Mouse (Mus musculus) cerebellum, adult 11-12 months (tissue): ENCODE results near the gene Meox1.
A peak's percentile ranks its signal among the peaks of the same experiment; 100 is the strongest.

Experiments
- DNase-seq: peaks from one replicate; pipeline ENCODE4 v3.0.0; 2022

Gene Meox1

DNA sequence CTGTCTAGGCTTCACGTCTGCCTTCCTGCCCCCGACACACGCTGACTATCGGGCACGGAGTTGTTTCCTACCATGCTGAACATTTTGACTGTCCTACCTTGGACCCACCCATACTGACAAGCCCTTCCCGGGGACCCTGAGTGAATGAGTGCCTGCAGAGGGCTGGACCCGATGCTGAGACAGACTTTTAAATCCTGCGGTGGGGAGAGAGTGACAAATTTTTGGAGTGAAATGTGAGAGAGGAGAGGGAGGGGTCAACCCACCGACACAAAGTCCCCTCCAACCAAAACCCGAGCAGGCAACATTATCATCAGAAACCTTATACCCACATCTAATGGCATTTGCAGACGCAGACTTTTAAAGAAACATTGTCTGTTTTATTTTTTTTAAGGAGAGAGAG is at the start of gene Meox1:
Meox1 (minus strand) TSS at position 171 of the 400 bp plus-strand sequence.
- DNase-seq = no peak

DNA sequence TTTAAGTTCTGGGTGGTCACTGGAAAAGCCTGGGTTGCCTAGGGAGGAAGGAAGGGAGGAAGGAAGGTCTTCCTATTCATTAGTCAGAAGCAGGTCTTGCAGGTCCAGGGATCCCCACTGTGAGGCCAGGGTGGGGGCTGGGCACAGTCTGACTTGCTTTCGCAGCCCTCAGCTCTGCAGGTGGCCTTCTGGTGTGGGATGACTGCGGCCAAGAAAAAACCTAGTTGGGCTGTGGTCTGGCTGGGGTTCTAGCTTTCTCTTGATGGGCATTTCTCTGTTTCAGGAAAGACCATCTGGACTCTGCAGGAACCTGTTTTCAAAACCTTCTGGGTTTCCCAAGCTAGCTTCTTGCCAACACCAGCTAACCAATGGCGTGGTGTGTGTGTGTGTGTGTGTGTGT is 48.9 kb upstream of the Meox1 start:
- peak; percentile 94 for DNase-seq

DNA sequence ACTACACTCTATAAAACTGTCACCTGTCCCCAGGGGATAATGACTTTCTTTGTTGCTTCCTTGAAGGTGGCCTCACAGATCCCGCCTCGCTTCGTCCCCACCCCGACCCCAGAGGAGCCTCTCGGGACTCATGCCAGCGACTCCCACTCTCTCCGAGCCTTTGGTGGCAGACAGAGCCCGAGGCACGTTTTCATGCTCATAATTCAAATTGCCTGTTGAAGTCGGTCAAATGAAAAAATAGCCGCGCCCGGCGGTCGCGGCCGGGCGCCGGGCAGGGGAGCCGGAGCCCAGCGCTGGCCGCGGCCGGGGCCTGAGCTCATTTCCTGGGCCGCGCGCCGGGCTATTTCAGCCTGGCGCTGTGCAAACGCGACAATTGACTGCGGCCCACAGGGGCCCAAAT is 42.9 kb upstream of the Meox1 start:
- DNase-seq = no peak

DNA sequence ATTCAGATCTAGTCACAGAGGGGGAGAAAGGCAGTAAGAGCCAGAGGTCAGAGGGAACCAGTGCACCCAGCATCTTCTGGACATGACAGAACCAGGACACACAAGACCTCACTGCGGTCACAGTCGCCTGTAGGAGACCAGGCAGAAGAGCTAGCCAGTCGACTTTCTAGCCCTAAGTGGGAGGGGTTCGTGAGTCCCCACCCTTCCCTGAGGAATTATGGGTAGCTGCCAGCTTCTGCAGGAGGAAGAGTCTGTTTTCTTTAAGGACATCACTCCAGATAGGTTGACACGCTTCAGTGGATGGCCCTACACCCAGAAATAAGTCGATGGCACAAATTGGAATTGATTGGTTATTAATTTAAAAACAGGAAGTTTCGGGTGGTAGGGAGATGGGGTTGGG is 42.2 kb upstream of the Meox1 start:
- no peak for DNase-seq

DNA sequence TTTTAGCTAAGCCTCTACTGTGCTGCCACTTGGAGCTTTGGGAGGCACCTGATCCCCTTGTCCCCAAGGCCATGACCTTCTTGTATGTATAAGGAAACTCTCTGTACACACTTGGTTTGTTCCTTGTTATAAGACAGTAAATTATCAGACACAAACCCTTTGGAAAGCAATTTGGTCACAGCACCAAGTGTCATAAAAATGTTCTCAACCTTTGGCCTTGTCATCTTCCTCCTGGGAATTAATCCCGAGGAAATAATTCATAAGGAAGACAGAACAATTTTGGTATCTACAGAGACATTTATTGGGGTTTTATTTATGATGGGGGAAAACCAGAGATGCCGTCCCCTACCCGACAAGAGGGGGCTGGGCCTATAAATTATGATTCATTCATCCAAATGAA is 41.6 kb upstream of the Meox1 start:
- no peak for DNase-seq

DNA sequence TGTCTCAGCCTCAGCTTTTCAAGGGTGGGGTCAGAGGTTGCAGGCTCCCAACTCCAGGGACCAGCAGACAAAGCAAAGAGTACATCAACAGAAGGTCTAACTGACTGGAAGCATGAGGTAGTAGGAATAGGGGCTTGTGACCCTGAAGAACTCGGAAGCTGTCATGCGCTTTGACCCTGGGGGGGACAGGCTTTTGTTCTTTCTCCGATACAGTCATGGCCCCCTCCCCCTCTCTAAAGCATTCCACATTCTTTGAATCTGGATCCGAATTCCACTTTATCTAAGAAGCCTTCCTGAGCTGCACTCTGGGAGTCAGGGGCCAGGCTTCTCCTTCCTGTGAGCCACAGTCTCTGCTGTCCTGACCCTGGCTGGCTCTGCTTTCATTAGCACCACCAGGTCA is 37.8 kb upstream of the Meox1 start:
- DNase-seq = no peak

DNA sequence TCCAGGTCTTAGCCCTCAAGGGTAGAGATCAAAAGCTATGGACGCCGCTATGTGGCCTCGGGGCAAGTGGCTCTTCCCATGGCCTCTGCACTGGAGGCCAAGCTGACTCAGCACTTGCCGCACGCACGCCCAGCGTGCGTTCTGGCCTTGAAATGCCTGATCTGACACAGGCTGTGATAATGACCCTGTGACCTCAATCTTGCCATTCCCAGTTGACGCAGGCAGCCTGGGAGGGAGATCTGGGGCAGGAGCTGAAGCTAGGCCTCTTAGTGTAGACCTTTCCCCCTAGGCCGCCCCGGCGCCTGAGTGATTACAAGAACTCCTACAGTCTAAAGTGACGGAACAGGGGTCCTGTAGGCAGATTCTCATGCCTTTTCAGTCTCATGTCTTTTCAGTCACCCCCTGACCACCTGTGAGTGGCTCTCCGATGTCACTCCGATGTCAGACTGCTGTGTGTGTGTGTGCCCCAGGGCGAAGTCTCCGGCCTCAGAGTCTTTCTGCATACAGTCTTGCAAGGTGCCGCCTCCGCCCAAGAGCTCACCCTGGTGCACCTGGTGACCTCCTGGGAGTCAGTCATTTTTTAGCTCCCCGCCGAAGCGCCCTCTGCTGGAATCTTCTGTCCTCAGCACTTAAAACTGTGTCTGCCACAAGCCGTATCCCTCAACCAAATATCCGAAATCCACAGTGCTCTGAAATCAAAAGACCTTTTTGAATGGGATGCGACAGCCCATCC is 34.0 kb upstream of the Meox1 start:
- no peak for DNase-seq

DNA sequence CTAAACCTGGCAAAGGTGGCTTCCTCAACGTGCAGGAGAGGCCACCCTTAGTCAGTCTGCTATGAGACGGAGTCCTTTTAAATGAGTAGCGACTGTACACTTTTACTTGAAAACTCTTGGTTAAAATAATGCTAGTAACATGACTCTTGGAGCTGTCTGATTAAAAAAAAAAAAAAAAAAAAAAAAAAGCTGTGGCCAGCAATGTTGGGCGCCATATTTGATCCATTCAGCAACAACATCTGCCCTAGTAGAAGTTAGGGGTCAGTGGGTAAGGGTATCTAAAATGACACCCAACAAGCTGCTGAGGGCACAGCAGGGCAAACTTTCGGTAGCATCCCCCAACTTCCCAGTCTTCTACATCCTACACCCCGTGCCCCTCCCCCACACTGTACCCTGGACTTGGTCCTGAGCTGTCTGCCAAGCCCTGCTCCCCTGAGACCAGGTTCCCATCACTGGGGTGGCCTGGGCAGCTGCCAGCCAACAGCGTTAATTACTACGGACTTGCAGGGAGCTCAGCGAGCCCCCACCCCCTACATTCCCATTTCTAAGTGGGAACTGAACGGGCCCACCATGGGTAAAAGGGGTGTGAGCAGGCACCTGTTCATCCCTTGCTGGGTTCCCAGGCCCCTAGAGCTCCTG is 32.9 kb upstream of the Meox1 start:
- no peak for DNase-seq

DNA sequence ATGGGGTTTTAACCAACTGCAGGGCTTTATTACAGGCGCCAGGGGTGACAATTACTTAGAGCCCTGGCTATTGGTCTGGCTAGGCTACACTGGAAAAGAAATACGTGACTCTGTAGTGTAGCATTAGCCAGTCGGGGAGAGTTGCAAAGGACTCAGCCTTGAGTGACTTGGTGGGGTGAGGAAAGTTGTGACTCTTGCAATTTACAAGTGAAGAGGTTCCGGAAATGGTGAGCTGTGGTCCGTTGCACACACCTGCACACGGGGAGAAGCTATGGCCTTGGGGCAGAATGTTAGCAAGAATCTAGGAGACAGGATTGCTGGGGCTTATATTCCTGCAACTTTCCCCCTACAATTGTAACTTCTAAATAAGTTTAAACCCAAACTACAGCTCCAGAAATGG is 31.5 kb upstream of the Meox1 start:
- no peak for DNase-seq

DNA sequence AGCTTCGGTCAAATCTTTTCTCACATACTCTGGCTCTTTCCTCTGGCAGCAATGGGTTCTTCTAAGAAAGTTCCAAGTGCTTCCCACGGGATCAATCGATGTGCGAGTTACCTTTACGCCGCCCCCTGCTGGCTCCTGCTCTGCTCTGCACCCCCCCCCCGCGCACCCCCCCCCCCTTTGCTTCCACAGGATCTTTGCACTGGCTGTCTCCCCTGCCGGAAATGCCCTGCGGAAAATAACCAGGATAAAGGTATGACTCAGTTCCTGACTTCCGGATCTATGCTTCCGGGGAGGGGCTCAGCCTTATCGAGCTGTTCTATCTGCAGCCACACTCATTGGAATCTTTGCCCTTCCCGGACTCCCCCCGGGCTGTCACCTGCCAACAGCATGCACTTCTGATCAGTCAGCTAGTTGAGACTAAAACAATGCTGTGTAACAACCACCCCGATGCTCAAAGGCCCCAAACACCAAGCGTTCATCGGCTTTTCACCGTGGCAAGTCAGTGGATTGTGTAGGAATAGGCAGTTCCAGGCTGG is 30.3 kb upstream of the Meox1 start:
- no peak for DNase-seq

DNA sequence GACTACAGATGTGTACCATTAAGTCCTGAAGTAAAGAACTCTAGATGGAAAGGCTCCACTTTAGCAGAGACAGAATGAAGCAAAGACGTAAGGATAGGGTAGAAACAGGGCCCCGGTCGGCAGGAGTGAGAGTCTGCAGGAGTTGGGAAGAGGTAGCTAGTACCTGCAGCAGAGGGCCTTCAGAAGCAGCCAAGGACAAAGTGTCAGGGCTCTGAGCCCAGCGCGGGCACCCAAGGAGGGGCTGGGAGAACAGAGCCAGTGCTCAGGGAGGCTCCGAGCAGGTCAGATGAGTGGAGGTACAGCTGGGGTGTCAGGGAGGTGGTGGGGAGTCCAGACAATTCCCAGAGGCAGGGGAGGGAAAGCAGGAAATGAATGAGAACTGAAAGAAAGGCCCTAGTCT is 29.8 kb upstream of the Meox1 start:
- DNase-seq = no peak

DNA sequence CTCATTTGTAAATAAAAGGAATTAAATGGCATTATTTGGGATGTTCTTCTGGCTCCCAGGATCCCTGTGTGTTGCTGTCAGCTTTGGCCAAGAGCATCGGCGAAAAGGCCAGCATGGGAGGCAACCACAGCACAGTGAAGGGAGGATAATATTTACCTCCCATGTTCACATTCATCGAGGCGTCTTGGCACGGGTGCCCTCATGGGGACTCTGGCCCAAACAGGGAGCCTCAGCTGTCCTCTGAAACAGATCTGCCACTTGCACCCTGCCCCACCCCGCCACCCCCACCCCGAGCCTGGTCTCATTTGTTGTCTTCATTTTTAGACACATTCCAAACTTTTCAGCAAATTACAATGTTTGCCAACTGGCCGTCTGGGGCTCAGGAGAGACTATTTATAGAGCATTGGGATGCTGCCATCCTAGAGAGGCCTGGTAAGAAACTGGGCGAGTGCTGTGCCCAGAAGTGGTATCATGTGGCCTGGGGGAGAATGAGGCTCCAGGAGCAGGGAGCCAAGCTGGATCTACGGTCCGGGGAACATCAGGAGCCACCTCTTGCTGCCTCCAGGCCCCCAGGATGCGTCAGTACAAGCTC is 27.3 kb upstream of the Meox1 start:
- no peak for DNase-seq

DNA sequence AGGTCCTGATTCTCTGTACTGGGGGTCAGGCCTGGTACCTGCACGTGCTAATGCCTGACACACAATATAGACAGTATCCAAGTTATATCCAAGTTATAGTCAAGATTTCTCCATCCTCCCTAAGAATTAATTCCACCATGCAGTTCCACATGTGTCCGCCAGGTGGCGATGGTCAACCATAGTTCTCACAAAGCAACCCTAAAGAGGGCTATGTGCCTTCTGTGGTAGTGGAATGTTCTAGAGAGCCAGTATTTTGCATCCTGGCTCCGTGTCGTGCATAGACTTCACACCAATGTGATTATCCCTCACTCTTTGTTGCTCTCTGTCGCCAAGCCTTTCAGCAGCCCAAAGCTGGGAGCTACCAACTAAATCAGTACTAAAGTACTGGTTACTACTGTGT is 25.5 kb upstream of the Meox1 start:
- peak; percentile 70 for DNase-seq

DNA sequence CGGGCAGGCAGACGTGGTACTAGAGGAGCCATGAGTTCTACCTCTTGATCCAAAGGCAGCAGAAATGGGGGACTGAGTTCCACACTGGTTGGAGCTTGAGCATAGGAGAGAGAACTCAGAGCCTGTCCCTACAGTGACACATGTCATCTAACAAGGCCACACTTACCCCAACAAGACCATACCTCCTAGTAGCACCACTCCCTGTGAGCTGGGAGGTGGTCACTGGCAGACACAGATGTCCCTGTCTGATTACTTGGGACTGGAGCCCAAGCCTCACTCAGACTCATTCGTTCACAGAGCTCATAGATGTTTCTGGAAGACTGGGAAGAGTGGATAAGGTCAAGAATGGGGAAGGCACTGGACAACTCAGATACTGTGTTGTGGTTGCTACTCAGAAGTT is 24.4 kb upstream of the Meox1 start:
- DNase-seq = no peak

DNA sequence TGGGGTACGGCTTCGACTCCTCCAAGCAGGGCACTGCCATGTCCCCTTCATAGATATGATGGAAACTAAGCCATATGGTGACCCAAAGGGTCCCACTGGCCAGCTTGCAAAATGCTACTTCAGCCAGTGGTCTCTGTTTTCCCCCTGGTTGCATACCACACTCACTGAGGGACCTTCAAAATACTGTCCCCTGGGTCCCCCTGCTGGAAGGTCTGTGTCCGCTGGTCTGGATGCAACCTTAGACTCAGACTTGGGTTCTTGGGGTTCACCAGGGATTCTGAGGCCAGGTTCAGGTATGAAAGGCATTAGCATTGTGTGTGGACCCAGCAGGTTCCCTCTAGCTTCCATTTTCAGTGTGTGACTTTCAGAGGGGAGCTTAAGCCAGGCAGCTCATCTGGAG is 22.6 kb upstream of the Meox1 start:
- DNase-seq = no peak

DNA sequence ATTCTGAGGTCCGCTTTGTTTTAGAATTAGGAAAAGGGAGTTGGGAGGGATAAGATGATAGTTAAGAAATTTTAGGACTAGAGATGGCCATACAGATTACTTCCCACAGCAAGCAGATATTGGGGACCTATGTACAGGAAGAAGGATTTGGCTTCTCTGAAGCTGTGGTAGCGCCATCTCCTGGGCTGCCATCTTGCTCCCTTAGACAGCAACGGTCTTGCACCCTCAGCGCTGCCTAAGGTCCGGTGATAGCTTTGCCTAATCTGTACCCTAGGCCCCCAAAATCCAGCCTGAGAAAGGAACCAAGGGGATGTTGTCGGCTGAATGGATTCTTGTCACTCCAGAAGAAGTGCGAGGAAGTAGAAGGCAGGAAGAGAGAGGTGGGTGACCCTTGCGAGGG is 19.4 kb upstream of the Meox1 start:
- no peak for DNase-seq

DNA sequence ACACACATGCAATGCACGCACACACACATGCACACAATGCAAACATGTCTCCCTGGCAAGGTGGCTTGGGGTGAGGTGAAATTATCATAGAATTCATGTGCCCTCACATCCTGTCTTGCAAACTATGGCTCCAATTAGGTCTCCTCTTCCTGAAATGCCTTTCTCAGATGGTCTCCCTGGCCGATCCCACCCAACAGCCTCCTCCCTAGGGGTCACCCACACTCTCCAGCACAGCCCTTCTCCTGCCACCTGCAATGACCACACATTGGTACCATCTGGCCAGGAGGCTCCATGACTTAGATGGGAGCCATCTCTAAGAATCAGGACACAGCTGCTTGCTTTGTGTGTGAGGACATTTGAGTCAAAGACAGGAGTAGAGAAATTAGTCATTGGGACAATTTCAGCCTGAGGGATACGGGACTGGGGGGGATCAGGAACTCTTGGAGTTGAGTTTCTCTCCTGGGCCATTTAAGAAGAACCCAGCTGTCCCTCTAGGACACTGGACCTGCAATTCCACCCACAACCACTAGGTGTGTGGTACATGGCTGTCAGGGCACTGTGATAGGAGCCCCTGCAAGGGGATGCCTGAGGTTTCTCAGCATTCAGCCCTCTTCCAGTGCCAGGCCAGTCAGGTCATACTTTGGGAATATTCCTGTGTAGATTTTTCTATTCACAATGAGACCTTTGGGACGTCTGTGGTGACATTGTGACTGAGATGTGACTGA is 17.8 kb upstream of the Meox1 start:
- DNase-seq = no peak

DNA sequence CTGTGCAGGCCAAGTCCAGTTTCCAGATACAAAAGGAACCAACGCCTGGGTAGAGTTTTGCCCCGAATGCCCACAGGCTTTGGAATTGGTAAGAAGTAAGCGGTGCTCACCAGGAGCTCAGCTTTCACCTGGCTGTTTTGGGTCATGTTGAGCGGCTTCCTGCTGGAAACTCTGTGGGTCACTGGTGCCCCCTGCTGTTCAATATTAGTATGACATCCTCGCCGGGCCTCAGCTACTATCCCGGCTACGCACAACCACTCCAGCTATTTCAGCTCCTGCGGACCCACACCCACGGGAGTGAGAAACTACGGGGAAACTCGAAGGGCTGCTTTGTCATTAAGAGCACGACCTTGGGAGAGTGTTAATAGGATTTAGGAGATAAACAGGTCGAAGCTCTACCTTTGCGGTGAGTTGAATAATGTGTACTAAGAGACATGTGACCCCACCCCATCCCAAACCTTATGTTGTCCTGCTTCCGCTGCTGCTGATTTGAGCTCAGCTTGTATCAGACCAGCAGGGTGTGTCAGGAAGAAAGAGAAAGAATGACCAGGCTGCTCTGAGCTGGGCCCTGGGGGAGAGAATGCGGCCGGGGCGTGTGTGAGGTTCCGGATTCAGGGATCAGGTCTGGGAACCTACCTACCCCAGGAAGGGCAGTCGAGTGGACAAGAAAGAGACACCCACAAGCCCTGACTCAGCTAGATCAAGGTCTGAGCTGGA is 16.2 kb upstream of the Meox1 start:
- peak; percentile 66 for DNase-seq

DNA sequence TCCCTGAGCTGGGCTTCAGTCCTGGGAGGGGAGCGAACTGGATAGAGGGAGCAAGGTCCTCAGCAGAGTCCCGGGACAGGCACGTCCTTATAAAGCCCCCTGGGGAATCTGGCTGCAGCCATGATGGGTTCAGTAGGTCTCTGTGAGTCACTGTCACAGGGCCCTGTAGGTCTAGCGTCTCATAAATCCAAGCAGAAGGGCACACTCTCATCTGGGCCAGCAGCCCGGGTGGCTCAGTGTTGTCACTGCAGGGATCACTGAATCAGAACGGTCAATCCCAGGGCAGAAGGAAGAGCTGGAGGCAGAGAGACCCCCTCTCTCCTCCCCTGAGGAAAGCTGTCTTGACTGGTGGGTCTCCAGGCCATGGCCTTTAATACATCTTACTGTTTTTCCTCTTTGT is 14.6 kb upstream of the Meox1 start:
- no peak for DNase-seq

DNA sequence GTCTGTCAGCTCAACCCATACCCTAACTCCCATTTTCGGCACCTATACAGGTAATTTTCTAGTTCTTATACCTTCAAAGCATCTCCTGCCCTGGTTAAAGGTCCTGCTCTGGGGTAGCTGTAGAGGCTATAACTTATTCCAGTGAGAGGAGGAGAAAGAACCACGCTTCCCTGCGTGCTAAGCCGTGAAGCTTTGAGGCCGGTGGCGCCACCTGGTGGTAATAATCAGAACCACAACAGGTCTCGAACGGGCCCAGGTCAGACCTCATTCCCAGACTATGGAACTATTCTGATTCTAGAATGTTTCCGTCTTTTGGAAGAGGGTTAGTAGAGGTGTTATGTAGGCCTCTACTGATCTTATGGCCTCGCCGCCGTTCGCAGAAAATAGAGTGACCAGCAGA is 10.9 kb upstream of the Meox1 start:
- DNase-seq = peak; percentile 54

DNA sequence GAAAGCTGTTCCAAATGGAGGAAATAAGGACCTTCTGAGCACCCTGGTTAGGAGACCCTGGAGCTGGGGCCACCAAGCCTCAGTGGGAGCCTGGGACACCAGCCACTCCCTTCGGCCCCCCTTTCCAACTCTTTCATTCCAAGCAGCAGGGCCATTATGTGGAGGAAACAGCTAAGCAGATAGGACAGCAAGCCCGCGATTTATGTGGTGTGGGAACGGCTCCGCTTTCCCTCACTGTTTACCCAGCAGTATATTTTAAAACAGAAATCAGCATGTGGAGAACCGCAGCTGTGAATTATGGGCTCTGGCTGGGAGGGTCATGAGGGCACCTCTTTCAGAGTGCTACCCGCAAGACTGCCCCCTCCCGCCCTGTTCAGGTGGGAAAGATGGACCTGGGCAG is 7.1 kb upstream of the Meox1 start:
- no peak for DNase-seq

DNA sequence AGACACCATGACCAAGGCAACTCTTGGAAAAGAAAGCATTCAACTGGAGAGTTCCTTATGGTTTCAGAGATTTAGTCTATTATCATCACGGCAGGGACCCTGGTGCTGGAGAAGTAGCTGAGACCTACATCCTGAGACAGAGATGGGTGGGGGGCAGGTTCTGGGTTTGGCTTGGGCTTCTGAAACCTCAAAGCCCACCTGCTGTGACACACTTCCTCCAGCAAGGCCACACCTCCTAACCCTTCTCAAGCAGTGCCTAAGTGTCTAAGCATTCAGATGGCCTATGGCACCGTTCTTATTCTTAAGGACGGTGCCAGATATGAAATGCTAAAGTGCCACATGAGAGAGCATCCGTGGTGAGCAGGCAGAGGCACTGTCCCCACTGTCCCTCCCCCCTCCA is 4.2 kb upstream of the Meox1 start:
- DNase-seq = no peak
